In the genomic region with DNA sequence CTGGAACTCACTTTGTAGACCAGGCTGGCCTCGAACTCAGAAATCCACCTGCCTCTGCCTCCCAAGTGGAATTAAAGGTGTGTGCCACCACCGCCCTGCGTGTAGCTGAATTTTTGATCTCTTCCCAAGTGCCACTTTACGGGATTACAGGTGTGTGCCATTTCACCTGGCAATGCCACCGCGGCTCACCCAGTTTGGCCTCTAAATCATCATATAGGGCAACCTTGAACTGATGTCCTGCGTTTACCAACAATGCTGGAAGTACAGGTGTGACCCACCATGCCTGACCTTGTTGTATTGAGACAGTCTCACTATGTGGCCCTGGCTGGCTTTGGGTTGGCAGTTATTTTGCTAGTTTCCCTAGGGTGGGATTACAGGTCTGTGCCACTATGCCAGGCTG, we compare ENCODE assay signal across 16 mouse cellular contexts.
"Had no signal": no experiment of that assay in that cellular context is flagged by ENCODE, and none has a peak within 500 bp of the region (broad histone marks: within the 10 kb centered on the region; RNA-seq: fewer than 3 reads in every experiment).

No protein-coding gene starts in this region.

- H3K27ac ChIP-seq: kidney, postnatal 0 days; limb, embryonic 10.5 days; limb, embryonic 13.5 days; stomach, postnatal 0 days had no signal

- H3K4me3 ChIP-seq: layer of hippocampus, adult 2 months; limb, embryonic 13.5 days; liver, embryonic 15.5 days had no signal

- H3K4me2 ChIP-seq: midbrain, embryonic 11.5 days had no signal

- H3K9me3 ChIP-seq: limb, embryonic 10.5 days; limb, embryonic 13.5 days; liver, embryonic 15.5 days had no signal

- H3K9ac ChIP-seq: limb, embryonic 13.5 days had no signal

- H3K36me3 ChIP-seq: limb, embryonic 10.5 days; limb, embryonic 13.5 days; liver, embryonic 15.5 days had no signal

- DNase-seq: kidney, postnatal 25 days; layer of hippocampus, adult 9-11 months; lung, adult 2 months; lung, postnatal 14 days; lung, postnatal 4 days; midbrain, embryonic 14.5 days; thymus, adult 2 months; thymus, postnatal 14 days; thymus, postnatal 4 days had no signal

- H3K27me3 ChIP-seq: limb, embryonic 13.5 days; liver, embryonic 15.5 days had no signal
